Mouse (Mus musculus): Measurements from ENCODE around the gene Tex38.
A peak's percentile ranks its signal among the peaks of the same experiment; 100 is the strongest.

Gene Tex38

DNA sequence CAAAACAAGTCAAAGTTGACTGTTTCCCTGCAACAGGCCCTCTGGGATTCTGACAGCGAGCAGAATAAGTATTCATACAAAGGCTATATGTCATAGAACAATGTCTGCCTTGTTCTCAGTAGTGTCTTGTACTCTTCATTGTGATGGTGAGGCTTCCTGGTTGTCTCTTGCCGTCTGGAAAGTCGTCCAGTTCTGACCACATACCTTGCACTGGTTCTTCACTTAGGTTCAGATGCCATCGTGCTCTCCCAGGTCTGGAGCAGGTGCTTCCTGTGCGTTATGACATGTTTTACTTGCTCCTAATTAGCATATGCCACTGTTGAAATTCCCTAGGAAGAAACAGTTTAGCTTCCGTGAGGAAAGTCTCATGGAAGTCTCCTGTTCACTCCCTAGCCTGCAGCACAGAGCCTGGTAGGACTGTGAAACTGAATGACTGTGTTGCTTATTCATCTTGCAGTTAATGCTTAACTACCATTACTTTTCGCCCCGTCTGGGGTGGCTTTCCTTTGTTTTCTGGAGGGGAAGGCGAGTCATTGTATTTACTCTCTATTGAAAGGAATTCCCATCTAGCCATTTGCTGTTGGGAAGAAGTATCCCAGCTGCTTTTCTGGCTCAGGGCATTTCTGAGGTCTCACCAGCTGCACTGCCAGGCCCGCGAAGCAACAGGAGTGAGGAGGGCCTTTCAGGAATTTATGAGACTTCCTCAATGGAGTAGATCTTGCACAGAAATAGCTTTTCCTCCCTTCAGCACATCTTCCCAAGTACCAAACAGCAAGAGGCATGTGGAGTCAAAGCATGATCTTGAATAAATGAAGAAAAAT is 13.0 kb downstream of the Tex38 start:
- DNase-seq: no peak

DNA sequence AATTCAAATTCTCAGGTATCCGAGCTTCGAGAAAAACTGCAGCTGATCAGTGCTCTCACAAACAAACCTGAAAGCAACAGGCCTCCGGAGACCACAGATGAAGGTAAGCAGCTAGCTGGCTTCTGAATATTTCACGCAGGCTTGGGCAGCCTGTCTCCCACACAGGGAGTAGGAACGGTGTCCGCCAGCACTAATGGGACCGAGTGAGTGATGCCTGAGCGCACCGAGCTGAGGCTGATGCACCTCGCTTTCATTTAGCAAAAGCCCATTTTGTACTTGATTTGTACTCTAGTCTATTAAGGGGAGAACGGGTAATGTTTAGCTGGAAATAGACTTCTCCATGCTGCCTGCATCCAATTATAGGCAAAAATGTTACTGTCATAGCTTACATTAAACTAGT is 16.2 kb downstream of the Tex38 start:
- DNase-seq: no peak

DNA sequence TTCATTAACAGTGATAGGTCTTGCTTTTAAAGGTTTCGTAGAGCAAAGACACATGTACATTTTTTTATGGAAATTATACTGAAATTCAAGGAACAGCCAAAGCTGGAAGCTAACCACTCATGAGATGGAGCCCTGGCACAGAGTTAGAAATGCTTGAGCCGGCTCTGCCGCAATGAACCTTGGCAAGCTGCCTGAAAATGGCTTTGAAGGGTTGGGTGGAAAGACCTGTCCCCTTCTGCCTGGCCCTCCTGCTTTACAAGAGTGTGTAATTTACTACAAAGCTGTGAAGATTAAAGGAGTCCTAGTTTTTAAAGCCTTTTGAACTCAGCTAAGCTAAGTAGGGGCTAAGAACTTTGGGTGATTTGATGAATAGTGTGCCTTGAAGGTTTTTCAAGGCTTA is 19.6 kb downstream of the Tex38 start:
- DNase-seq: peak; percentile 68 to 80

DNA sequence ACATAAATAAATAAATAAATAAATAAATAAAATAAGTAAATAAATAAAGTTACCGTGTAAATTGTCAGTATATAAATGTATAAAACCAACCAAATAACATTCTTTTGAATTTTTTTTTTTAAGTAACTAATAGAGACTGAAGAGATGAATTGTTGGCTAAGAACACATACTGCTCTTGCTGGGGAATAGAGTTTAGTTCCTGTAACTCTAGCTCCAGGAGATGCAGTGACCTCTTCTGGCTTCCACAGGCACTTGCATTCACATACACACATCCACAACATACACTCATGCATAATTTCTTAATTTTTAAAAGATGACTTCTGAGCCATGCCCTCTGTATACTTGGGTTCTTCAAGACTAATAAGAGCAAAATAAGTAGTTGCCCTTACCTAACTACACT is 26.0 kb downstream of the Tex38 start:
- DNase-seq: no peak

DNA sequence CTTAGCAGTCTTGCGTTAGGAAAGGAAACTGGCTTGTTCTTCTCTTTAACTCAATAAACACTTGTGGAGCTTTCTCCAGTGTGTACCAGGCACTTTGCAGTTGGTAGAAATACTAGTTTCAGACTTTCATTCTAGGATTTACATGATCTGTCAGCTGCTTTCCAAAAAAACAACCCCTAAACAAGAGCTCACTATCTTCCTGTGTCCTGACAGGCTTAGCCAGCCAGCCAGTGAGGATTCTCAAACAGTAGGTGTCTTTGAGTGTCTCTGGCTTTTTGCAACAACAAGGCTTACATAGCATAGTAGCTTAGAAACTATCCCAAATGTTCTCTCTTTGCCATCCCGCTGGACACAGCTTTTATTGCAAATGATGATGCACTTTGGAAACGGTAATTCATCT is 26.7 kb downstream of the Tex38 start:
- DNase-seq: no peak

DNA sequence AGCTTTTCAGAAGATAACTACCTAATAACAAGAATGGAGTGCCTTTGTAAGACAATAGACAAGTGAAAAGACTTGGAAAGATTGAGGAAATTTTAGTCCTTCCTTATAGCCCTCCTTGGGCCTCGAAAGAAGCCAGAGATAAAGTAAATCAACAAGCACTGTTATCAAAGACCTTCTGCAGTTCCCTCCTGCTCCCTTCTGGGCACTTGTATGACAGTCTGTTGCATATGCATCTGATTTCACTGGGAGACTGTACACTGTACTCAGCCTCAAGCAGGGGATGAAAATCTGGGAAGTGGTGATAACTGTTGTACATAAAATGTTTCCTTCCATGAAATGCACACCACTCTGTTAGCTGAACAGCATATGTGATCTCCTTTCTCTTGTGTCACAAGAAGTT is 31.5 kb downstream of the Tex38 start:
- no peak for DNase-seq

DNA sequence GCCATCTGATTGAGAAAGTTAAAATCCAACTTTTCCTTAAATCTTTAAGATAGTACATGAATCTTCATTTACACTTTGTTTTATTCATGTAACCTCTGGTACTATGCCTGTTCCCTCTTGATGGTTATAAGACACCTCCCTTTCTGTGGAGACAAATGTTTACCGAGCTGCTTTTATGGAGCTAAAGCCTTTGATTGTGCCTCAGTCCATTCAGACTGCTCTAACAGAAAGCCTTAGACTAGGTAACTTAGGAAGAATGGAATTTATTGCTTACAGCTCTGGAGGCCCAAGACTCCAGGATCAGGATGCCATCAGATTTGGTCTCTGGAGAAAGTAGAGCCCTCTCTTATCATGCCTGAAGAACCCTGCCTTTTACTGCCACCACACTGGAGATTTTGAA is 32.6 kb downstream of the Tex38 start:
- no peak for DNase-seq

DNA sequence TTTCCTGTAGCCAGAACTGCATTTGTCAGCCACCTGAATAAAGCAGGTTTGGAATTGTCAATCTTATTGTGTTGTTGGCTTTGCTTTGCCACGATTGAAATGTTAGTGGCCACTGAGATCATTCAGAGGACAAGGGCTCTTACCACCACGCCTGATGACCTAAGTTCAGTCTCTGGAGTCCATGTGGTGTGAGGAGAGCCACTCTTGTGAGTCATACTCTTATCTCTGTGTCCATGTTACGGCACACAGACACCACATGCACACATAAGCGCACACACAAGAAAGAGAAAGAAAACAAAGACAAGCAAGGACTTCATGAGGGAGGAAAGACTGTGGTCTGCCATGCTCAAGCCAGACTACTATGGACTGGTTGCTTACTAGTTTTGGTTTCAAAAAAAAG is 37.7 kb downstream of the Tex38 start:
- no peak for DNase-seq

DNA sequence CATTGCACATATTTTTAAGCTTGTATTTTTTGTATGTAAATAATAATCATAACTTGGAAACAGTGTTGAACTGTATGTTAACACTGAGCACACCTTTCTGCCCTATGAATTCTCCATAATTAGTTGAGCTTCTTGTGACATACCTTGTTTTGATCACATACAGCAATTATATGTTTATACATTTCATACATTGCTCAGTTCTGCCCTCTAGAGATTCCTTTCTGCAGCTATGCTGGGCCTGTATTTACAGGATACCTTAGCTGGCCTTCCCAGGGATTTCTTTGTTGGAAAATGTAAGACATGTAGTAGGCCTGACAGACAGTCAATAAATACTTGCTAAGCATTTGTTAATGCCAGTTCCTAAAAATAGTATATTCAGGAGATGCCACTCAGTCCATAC is 38.2 kb downstream of the Tex38 start:
- no peak for DNase-seq

DNA sequence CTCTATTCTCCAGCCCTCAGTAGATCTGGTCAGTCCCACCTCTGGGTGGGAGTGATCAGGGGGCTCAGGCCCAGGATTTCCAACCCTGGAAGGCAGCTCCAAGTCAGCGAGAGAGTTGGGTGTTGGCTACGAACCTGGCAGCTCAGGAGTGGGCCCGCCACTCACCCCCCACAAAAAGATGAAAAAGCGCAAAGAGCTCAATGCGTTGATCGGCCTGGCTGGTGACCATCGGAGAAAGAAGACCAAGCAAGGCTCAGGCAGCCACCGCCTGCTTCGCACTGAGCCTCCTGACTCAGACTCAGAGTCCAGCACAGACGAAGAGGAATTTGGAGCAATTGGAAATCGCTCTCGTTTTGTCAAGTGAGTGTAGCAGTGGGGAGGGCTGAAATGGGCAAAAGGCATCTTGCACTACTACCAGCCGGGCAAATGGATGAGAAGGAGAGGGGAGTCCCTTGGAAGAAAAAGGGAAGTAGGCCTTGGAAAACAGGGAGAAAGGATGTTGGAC is 42.3 kb downstream of the Tex38 start:
- no peak for DNase-seq

DNA sequence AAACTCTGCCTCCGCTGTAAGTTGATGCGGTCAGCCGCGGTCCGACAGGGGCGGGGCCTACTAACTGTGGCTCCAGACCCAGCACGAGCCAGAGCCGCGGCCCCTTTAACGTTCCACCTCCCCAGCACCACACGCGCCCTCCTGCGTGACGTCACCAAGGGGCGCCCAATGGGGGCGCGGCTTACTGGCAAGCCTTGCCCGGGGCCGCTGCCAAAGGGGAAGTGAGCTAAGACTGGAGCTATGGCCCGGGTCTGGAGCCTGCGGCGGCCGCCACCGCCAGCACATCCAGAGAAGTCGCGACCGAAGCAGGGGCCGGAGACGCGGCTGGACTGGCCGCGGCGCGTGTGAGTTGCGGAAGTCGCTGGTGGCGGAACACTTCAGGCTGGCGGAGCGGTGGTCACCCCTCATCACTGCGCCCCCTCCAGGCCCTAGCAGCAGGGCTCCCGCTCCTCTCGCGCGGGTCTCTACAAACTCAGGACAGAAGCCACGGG is 43.2 kb downstream of the Tex38 start, which contains the start of gene Efcab14:
Efcab14 (plus strand) TSS at position 194 of the 491 bp plus-strand sequence.
- peak; percentile 98 to 99 for DNase-seq

DNA sequence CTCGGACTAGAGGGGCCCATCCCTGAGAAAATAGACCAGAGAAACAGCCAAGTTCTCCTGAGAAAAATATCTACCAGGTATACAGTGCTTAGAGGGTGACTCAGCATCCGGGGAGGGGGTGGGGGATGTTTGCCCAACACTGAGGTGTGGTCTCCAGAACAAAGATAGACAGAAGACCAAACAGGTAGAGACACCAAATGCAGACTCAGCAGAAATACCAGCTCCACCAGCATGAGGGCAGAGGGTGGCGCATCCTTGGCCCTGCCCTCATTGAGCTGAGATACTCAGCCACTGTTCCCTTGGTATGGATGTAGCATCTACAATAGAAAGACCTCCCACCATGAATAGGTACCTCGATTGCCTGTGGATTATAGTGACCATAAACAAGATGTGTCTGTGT is 46.0 kb downstream of the Tex38 start:
- DNase-seq: no peak

DNA sequence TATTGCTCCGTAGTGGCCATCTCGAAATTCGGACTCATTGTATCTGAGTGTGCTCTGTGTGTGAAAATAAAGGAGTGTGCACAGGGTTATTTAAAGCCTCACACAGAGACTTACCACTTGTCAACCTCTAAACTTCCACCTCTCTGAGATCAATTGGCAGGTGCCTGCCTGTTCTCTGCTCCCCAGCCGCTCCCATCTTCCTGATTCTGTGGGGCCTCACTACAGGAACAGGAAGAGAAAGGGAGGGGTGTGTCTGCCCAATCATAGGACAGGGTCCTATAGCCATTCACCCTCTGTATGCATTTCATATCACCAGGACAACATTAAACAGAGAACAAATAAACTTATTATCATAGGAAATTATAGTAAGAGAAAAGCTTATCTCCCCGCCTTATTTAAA is 47.1 kb downstream of the Tex38 start:
- no peak for DNase-seq

DNA sequence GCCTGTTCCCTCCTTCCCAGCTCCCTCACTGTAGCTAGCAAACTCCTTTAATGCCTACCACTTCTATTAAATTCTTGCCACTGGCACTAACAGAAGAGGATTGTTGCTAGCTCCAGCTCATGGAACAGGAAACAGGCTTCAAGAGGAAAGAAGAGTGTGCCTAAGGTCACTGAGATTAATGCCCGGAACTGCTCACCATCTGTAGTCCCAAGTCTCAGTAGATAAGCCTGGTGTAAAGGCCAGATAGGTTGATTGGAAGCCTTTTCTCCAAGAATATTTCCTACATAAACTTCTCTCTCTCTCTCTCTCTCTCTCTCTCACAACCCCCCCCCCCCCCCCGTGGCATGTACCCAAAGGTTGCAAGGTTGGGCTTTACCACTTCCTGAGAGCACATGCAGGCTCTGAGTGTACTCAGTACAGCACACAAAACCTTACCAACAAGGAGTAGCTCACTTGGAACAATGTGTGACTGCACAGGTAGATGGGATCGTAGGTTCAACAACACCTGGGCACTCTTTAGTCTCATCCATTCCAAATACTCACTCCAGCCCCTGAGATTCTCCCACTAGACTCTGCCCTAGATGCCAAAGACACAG is 48.5 kb downstream of the Tex38 start:
- no peak for DNase-seq

DNA sequence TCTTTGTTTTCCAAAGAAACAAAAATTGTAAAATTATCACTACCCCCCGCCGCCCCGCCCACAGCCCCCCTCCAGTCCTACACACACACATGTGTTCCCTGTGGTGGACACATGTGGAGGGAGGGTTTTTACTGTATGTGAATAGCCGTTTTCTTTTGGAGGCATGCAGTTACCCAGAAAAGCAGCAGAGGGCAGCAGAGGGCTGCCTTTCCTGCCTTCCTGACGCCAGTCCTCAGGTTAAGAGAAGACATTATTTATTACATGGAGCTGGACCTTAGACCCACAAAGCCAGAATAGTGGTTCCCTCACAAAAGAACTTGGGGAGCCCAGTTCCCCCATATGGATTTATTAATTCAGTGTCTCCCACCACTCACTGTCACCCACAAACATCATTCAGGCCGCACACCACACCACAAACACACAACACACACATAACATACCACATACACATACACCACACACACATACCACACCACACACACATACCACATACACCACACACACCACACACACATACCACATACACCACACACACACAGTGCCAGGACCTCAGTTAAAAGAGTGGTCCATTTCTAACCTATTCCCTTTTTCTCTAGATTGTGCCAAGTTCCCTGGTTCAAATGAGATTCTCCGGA is 49.1 kb downstream of the Tex38 start:
- DNase-seq: peak; percentile 68 to 74

All from lung, adult 18-20 months (tissue).